Mouse (Mus musculus): Measurements from ENCODE around the gene Lrrc4c. TPM values are rescaled to one million over a fixed set of nuclear protein-coding genes. Genes with fewer than 3 reads are reported as not detected.

Gene Lrrc4c
- polyA plus RNA-seq, 1 experiment from 2014 or later = 2.0 TPM

DNA sequence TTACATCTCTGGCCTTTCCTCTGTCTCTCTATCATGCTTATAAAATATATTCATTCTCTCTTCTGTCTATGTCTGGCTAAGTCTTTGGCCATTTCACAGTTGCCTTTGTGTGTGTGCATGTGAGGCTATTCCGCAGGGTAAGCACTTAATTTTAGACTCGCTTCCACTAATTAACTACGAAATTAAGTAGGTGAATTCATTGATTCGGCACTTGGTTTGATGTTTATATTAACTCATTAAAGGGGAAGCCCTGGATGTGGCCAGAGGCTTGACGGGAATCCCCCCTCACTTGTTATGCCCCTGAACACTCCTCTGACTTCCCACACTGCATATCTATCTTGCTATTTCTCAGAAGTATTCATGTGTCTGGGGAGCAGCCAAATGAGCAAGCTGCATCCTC, 1169.6 kb downstream of the Lrrc4c start:
- no peak overlapping the region for H3K4me3 ChIP-seq
- H3K27ac ChIP-seq = no peak overlapping the region

DNA sequence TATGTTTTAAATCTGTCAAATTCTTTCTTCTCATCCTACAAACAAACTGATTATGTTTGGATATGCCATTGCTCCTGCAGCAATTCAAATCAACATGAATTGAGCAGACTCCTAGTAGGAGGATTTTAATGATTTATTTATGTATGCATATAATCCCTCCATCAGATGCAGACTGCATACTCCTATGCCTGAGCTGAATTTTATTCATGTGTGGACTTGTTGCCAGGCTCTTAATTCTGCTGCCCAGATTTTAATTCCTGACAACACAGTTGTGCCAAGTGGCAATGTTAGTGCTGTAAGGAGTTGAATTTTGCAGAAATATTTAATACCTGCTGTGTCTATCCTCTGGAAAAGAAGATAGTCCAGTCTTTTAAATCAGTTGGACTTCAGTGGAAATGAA, 1179.1 kb downstream of the Lrrc4c start:
- H3K36me3 ChIP-seq = no peaks in the 10 kb centered on the region
- H3K9ac ChIP-seq = no peak overlapping the region
- no peaks in the 10 kb centered on the region for H3K27me3 ChIP-seq
- no peaks in the 10 kb centered on the region for H3K4me1 ChIP-seq
- H3K9me3 ChIP-seq = no peaks in the 10 kb centered on the region
- ATAC-seq (ENCODE audit: insufficient number of reproducible peaks, insufficient read depth, low FRiP score, low TSS enrichment, low read depth) = no peak
- no peak overlapping the region for H3K4me2 ChIP-seq
- no peak overlapping the region for H3K4me3 ChIP-seq
- H3K27ac ChIP-seq = no peak overlapping the region

More for the DNA sequence above, 1169.6 kb downstream of the Lrrc4c start:
- Histone ChIP-seq H3K27me3 (no peaks in the 10 kb centered on the region), H3K4me2 (no peak overlapping the region), H3K9me3 (no peaks in the 10 kb centered on the region), H3K9ac (no peak overlapping the region), H3K4me1 (0 out of 2 replicates have a peak, but pooled peaks cover 4% of the 10 kb centered on the region), H3K36me3 (no peaks in the 10 kb centered on the region)
- 71% methylated on average over 5 of the region's 5 CpGs for WGBS
- no peak for ATAC-seq (ENCODE audit: insufficient number of reproducible peaks, insufficient read depth, low FRiP score, low TSS enrichment, low read depth)

DNA sequence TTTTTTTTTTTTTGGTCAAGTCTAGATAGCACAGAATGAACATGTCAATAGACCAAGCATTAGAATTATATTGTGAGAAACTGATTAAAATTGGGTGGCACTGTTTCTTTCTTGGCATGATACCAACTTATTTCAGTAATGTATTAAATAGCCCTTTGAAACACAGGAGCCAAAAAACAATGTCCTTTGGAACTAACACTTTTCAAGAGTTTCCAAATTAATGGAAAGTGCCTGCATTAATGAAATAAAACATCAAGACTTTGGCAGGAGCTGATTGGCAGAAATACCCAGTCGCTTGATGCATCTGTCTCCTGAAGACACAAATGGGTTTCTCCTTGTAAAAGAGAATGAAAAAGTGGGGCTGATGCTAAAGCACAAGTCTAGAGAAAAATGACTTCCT, 1184.5 kb downstream of the Lrrc4c start:
- no peaks in the 10 kb centered on the region for H3K9me3 ChIP-seq
- 78% methylated on average over 1 of the region's 1 CpGs for WGBS
- H3K4me2 ChIP-seq = no peak overlapping the region
- no peak overlapping the region for H3K4me3 ChIP-seq
- H3K4me1 ChIP-seq = no peaks in the 10 kb centered on the region
- no peak overlapping the region for H3K27ac ChIP-seq
- no peak for ATAC-seq (ENCODE audit: insufficient number of reproducible peaks, insufficient read depth, low FRiP score, low TSS enrichment, low read depth)
- H3K36me3 ChIP-seq = no peaks in the 10 kb centered on the region
- no peak overlapping the region for H3K9ac ChIP-seq
- no peaks in the 10 kb centered on the region for H3K27me3 ChIP-seq

DNA sequence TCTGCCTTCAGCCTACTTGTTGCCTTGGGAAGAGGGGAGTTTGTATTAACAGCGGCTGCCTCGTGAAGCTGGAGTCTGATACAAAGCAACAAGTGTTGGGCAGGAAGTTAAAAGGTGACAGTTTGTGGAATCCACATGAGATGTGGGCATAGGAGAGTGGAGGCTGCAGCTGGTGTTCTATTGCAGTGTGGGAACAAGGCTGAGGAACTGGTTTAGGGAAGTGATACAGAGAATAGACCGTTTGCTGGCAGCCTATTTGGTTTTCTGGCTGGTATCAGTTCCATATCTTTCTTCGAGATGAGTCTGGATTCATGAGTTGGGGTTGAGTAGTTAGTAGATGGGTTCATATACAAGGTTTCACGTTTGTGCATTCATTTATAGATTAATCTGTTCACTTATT, 1186.9 kb downstream of the Lrrc4c start:
- Histone ChIP-seq H3K4me2 (no peak overlapping the region), H3K36me3 (no peaks in the 10 kb centered on the region), H3K4me3 (no peak overlapping the region), H3K27me3 (no peaks in the 10 kb centered on the region), H3K9ac (no peak overlapping the region), H3K27ac (no peak overlapping the region), H3K4me1 (no peaks in the 10 kb centered on the region), H3K9me3 (no peaks in the 10 kb centered on the region)
- no peak for ATAC-seq (ENCODE audit: insufficient number of reproducible peaks, insufficient read depth, low FRiP score, low TSS enrichment, low read depth)
- WGBS = 73% methylated on average over 5 of the region's 5 CpGs

DNA sequence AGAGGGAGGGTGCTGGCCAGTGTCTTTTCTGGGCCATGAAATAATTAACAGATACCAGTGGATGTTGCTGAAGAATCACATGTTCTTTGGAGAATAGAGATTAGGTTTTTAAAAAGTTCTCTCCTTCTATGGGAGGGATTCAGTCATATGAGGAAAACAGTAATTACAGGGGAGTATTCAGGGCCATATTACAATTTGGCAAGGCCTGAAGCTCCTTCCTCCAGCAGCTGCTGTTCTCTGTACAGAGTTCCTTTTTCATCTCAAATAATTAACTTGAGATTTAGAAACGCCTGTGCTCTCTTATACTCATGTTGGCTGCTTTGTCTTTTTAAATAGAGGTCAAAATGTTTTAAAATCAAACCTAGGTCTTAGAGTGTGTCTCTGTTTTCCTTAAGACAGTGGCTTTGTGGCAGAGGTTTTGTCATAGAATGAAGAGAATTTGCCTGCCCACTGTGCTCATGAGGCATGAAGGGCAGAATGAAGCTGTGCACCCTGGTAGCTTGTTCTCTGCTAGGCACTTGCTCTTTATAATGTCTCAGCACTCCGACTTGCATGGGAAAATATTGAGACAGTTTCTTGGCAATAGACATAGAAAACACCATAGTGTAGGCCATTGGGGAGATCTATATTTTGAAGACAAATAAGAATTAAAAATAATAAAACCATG, 1206.4 kb downstream of the Lrrc4c start:
- H3K27ac ChIP-seq = no peak overlapping the region
- no peaks in the 10 kb centered on the region for H3K4me1 ChIP-seq
- no peak for ATAC-seq (ENCODE audit: insufficient number of reproducible peaks, insufficient read depth, low FRiP score, low TSS enrichment, low read depth)
- no peaks in the 10 kb centered on the region for H3K9me3 ChIP-seq
- H3K4me2 ChIP-seq = no peak overlapping the region
- 58% methylated on average over 2 of the region's 2 CpGs for WGBS
- no peak overlapping the region for H3K4me3 ChIP-seq
- no peak overlapping the region for H3K9ac ChIP-seq
- H3K36me3 ChIP-seq = no peaks in the 10 kb centered on the region
- no peaks in the 10 kb centered on the region for H3K27me3 ChIP-seq

DNA sequence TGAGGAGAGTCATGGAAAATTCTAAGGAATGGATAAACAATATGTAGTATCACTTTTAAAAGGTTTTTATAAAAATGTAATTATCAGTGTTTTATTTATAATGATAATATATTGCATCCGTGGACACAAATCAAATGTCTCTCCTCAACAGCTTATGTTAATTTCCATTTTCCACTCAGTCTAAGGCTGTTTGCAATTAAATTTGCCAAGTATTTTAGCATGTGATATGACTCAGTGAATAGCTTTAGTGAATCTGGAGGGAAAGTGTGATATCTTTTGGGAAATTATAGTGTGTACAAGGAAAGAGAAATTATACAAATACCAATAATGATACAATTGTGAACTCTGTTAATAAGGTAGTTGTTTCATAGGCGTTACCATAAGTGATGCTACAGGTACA, 1207.1 kb downstream of the Lrrc4c start:
- Histone ChIP-seq H3K36me3 (no peaks in the 10 kb centered on the region), H3K9ac (no peak overlapping the region), H3K27me3 (no peaks in the 10 kb centered on the region), H3K4me2 (no peak overlapping the region), H3K4me3 (no peak overlapping the region), H3K4me1 (no peaks in the 10 kb centered on the region), H3K9me3 (no peaks in the 10 kb centered on the region), H3K27ac (no peak overlapping the region)
- WGBS = 83% methylated on average over 2 of the region's 2 CpGs
- ATAC-seq (ENCODE audit: insufficient number of reproducible peaks, insufficient read depth, low FRiP score, low TSS enrichment, low read depth) = no peak

DNA sequence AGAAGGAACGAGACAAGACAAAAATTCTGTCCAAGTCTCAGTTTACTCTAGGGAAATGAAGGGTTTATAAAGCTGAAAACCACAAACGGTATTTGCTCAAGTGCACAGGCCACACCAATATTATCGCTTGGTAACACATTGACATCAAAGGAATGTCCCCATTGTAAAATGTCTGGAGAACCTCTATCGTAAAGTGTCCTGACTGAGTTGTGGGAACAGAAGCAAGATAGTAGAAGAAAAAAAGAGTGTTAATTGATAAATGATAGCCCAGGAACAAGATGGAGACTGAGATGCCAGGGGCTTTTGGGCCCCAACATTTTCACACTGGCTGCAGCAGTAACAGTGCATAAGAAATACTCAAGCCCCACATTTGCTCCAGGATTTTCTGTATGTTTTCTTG, 1212.7 kb downstream of the Lrrc4c start:
- Histone ChIP-seq H3K4me3 (no peak overlapping the region), H3K27me3 (no peaks in the 10 kb centered on the region), H3K9me3 (no peaks in the 10 kb centered on the region), H3K4me1 (no peaks in the 10 kb centered on the region), H3K27ac (no peak overlapping the region), H3K36me3 (no peaks in the 10 kb centered on the region), H3K4me2 (no peak overlapping the region), H3K9ac (no peak overlapping the region)
- 76% methylated on average over 4 of the region's 4 CpGs for WGBS
- no peak for ATAC-seq (ENCODE audit: insufficient number of reproducible peaks, insufficient read depth, low FRiP score, low TSS enrichment, low read depth)

DNA sequence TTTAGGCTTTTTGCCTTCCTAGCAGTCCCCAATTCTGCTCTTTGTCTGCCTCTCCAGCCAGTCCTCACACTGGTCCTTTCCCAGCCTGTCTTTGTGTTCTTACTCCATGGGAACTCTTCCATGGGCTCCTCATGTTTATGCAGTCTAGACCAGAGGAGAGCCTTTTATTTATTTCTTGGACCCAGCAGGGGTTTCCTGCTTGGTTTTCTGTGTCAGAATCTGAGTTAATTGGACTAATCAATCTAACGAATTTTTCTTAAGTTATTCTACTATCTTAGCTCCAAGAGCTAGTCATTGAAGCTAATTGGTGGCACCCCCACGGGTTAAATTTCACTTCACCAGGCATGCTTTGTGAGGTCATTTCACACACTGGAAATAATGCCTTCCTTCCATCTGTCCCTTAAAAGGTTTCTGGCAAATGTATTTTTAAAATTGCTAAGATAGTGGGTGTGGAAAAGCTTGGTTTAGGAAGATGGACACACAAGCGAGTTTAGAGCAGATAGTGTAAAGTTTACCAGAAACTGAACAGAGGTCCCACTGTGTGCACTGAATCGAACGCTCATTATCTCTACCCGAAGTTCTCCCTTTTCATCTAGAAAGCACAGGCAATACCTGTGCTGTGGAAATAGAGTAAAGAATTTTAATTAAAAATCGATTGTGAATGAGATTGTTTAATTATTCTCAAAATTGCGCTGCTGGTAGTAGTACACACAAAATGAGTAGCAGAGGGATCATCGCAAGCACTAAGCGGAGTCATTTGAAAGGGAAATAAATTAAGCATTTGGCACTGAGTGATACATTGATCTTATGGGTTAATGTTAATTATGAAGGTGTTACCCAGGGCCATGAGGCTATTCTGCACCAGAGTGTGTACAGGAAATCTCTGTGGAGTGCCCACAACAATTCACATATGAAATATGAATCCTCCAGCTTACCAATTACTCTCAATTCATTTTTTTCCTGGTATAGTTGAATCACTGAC, 1226.0 kb downstream of the Lrrc4c start:
- no peak for ATAC-seq (ENCODE audit: insufficient number of reproducible peaks, insufficient read depth, low FRiP score, low TSS enrichment, low read depth)
- H3K4me3 ChIP-seq = no peak overlapping the region
- H3K27ac ChIP-seq = no peak overlapping the region
- no peak overlapping the region for H3K9ac ChIP-seq
- 66% methylated on average over 10 of the region's 10 CpGs for WGBS
- H3K4me2 ChIP-seq = no peak overlapping the region
- H3K36me3 ChIP-seq = no peaks in the 10 kb centered on the region
- no peaks in the 10 kb centered on the region for H3K27me3 ChIP-seq
- no peaks in the 10 kb centered on the region for H3K9me3 ChIP-seq
- no peaks in the 10 kb centered on the region for H3K4me1 ChIP-seq

DNA sequence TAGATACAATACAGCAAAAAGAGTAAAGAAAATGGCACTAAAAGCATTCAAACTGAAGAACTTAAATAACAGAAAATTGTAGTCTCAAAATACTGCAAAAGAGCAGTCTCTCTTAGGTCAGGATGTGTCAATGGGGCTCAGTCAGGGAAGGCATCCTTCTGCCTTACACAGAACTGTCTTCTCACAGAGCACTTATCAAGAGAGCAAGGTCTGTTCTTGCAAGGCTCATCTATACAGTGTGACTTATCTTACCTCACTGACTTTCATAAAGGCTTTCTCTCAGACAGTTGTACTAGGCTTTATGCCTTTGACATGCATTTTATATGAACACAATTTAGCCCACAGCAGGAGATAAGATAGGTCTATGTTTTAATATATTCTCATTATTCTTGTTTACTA, 1226.7 kb downstream of the Lrrc4c start:
- Histone ChIP-seq H3K27me3 (no peaks in the 10 kb centered on the region), H3K4me1 (no peaks in the 10 kb centered on the region), H3K9ac (no peak overlapping the region), H3K36me3 (no peaks in the 10 kb centered on the region), H3K4me2 (no peak overlapping the region), H3K4me3 (no peak overlapping the region), H3K9me3 (no peaks in the 10 kb centered on the region), H3K27ac (no peak overlapping the region)
- no peak for ATAC-seq (ENCODE audit: insufficient number of reproducible peaks, insufficient read depth, low FRiP score, low TSS enrichment, low read depth)

DNA sequence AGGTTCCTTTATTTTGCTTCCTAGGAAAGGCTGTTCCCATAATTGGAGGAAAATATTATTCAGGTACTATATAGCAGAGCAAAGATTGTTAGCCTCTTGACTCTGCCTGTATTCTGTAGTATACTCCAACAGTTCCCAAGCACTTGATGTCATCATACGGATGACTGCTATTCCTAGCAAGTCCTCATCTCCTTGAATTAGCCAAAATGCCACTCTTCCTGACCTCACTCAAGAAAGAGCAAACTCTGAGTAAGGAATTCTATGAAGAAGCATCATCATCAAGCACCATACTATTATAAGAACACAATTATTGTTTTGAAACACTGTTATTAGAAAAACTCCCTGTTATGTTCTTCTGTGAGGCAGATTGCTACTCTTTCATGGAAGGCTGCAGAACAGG, 1228.0 kb downstream of the Lrrc4c start:
- Histone ChIP-seq H3K4me1 (no peaks in the 10 kb centered on the region), H3K27me3 (no peaks in the 10 kb centered on the region), H3K9me3 (no peaks in the 10 kb centered on the region), H3K9ac (no peak overlapping the region), H3K4me3 (no peak overlapping the region), H3K27ac (no peak overlapping the region), H3K4me2 (no peak overlapping the region), H3K36me3 (no peaks in the 10 kb centered on the region)
- 88% methylated on average over 1 of the region's 1 CpGs for WGBS
- ATAC-seq (ENCODE audit: insufficient number of reproducible peaks, insufficient read depth, low FRiP score, low TSS enrichment, low read depth) = no peak

DNA sequence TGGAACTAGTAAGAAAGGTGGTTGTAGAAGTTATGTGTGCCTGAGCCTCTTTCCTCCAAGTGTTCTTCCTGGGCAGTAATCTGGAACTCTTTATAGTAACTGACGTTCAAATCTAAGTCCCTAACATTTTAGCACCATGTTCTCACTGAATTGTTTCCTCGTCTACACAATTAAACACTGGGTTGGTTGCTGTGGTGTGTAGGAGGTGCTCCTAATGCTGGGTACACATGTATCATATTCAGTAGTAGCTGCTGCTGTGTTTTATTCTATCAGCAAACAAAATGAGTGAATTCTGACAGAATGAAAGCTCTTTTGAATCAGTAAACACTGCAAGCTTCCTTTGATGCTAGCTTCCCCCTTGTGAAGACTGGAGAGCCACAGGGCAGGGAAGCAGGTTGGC, 1246.5 kb downstream of the Lrrc4c start:
- Histone ChIP-seq H3K4me1 (no peaks in the 10 kb centered on the region), H3K36me3 (no peaks in the 10 kb centered on the region), H3K9me3 (no peaks in the 10 kb centered on the region), H3K9ac (no peak overlapping the region), H3K4me3 (no peak overlapping the region), H3K4me2 (no peak overlapping the region), H3K27ac (no peak overlapping the region), H3K27me3 (no peaks in the 10 kb centered on the region)
- ATAC-seq (ENCODE audit: insufficient number of reproducible peaks, insufficient read depth, low FRiP score, low TSS enrichment, low read depth) = no peak
- 31% methylated on average over 2 of the region's 2 CpGs for WGBS

DNA sequence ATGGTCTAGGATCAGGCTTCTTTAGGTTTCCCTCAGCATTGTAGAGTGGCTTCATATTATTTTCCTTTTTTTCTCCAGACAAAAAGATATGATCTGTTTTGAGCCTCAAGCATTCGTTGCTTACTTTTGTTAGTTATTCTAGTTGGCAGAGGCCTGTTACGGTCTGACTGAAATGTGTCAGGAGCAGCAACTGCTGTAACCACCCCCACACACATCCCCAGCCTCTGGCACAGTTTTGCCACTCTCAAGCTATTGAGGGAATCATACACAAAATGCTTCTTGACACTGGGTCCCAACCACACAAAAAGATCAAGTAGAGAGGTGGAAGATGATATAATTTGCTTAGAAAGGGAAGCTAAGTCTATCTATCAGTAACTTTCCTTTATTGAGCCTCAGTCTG, 1251.0 kb downstream of the Lrrc4c start:
- ATAC-seq (ENCODE audit: insufficient number of reproducible peaks, insufficient read depth, low FRiP score, low TSS enrichment, low read depth) = no peak

More for the DNA sequence above, 1251.0 kb downstream of the Lrrc4c start:
- H3K9me3 ChIP-seq = no peaks in the 10 kb centered on the region
- no peaks in the 10 kb centered on the region for H3K36me3 ChIP-seq
- H3K9ac ChIP-seq = no peak overlapping the region
- H3K4me3 ChIP-seq = no peak overlapping the region
- 78% methylated on average over 2 of the region's 2 CpGs for WGBS
- H3K27me3 ChIP-seq = no peaks in the 10 kb centered on the region
- H3K4me1 ChIP-seq = no peaks in the 10 kb centered on the region
- no peak overlapping the region for H3K4me2 ChIP-seq
- no peak overlapping the region for H3K27ac ChIP-seq
